Mouse (Mus musculus) heart, postnatal 0 days (tissue): ENCODE measurements around the gene Nr2f1. TPM values are rescaled to one million over a fixed set of nuclear protein-coding genes. Genes with fewer than 3 reads are reported as not detected.

Experiments
- ATAC-seq: fragments of 200-750 bp; cut with Nextera tagmentation; 2 replicates; pipeline ENCODE4 v1.8.0; 2017; ENCODE audit warnings: low read depth, moderate number of reproducible peaks, moderate library complexity; ENCODE audit not compliant: insufficient read depth
- DNase-seq: peaks from one replicate; pipeline ENCODE4 v3.0.0-alpha.2; 2016; ENCODE audit warnings: low spot score
- H3K27ac ChIP-seq: fragments of 300-500 bp; sonication (generic); 2 replicates; pipeline ENCODE4 v1.5.1; 2014; ENCODE audit warnings: low read depth, mild to moderate bottlenecking
- H3K27me3 ChIP-seq: fragments of 300-500 bp; sonication (generic); 2 replicates; pipeline ENCODE4 v1.6.1; 2014; ENCODE audit warnings: low read length, mixed read lengths; ENCODE audit not compliant: control insufficient read depth, insufficient read depth
- H3K36me3 ChIP-seq: fragments of 300-500 bp; sonication (generic); replicated peaks from 2 replicates; pipeline ENCODE4 v1.6.1; 2014; ENCODE audit warnings: low read length, mixed read lengths; ENCODE audit not compliant: control insufficient read depth, insufficient read depth
- H3K4me1 ChIP-seq: fragments of 300-500 bp; sonication (generic); 2 replicates; pipeline ENCODE4 v1.6.1; 2014; ENCODE audit warnings: antibody characterized with exemption; ENCODE audit not compliant: control insufficient read depth, insufficient read depth
- H3K4me2 ChIP-seq: fragments of 300-500 bp; sonication (generic); 2 replicates; pipeline ENCODE4 v1.6.1; 2014; ENCODE audit warnings: low read depth, mild to moderate bottlenecking, low read length, moderate library complexity
- H3K4me3 ChIP-seq: fragments of 300-500 bp; sonication (generic); 2 replicates; pipeline ENCODE4 v1.5.1; 2014; ENCODE audit warnings: low read depth, low read length
- H3K9ac ChIP-seq: fragments of 300-500 bp; sonication (generic); replicated peaks from 2 replicates; pipeline ENCODE4 v1.6.1; 2014; ENCODE audit warnings: low read depth, low read length, mixed read lengths
- H3K9me3 ChIP-seq: fragments of 300-500 bp; sonication (generic); replicated peaks from 2 replicates; pipeline ENCODE4 v1.6.1; 2016; ENCODE audit warnings: low read length; ENCODE audit not compliant: control insufficient read depth
- CTCF ChIP-seq: IDR thresholded peaks from 2 replicates; pipeline ENCODE4 v1.5.1; 2016; ENCODE audit warnings: antibody characterized with exemption, control low read depth, low read depth
- EP300 ChIP-seq: IDR thresholded peaks from 2 replicates; pipeline ENCODE4 v1.6.1; 2016; ENCODE audit warnings: antibody characterized with exemption, low read depth
- WGBS: fragments of 180-500 bp; shearing (Covaris S2); extraction: QIAGEN DNeasy Blood & Tissue Kit; methylation state at CpG from one replicate; pipeline ENCODE4 v1.1.7; 2014; 5-methylcytosine and 5-hydroxymethylcytosine counted together
- polyA plus RNA-seq: library from polyadenylated mRNA; unstranded; fragments of >200 nt; fragmentation: Nextera tagmentation; extraction: Ambion mirVana; gene quantifications from 2 replicates; pipeline ENCODE4 v1.2.1, GENCODE M21; 2015
- total RNA-seq: library from RNA; depleted of rRNA; stranded (reverse); fragments of >200 nt; gene quantifications from 2 replicates; pipeline ENCODE4 v1.2.3, GENCODE M21; 2014; ENCODE audit warnings: low replicate concordance

The Nr2f1 gene
- total and polyA plus RNA-seq, 2 experiments from 2014 or later: 2.3 to 11.6 TPM

DNA sequence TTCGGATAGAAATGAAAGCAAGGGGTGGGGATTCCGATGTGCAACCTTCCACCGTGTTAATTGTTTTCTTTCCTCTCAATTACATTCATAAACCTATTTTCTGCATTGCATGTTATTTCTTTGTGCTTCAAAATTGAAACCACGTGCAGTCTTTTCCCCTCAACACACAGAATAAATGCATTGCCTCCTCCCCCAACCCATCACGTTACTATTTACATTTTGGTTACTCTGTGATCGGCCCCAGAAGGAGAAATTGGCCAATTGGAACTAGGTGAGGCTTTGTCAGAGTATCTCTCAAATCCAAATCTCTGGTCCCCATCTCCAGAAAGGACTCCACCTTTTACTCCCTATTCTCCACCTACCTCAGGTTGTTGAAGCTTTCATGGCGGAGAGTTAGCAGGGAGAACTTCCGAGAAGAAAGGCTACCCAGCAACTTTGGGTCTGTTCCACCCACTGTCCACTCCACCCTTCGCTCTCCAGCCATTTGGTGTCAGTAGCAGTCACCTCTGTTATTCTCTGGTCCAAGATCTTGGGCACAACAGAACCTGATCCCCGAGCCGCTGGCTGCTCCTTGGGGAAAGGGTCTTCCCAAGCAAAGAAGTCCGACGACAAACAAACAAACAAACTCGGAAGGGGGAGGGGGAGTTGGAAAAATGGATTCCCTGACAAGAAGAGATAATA, 14.6 kb downstream of the Nr2f1 start:
- Histone ChIP-seq H3K9ac (no peak overlapping the region), H3K9me3 (no peaks in the 10 kb centered on the region), H3K27me3 (peaks cover 96% of the 10 kb centered on the region), H3K36me3 (no peaks in the 10 kb centered on the region), H3K4me3 (no peak overlapping the region), H3K27ac (no peak overlapping the region), H3K4me2 (no peak overlapping the region), H3K4me1 (no peaks in the 10 kb centered on the region)
- ATAC-seq (no peak), DNase-seq (no peak)
- 12% methylated on average over 14 of the region's 14 CpGs for WGBS
- no peak for TF ChIP-seq EP300

DNA sequence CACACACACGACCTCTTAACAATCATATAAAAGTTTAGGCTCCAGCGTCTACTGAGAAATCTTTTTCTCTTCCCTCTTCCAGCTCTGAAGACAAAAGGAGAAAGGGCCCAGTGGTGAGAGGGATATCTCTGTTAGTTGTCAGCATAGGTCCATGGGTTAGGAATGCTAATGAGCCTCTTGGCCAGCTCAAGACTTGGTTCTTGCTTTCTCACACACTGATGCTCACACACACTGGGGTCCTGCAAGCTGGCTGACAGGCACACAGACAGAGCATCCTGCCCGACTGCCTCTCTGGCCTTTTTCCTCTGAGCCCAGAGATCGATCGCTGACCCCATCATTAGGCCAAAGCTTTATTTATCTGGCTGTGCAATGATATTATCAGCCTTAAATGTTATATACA, 15.6 kb downstream of the Nr2f1 start:
- TF ChIP-seq EP300 (no peak), CTCF (no peak)
- WGBS: 18% methylated on average over 5 of the region's 5 CpGs
- H3K4me2 ChIP-seq: no peak overlapping the region
- H3K4me1 ChIP-seq: no peaks in the 10 kb centered on the region
- no peaks in the 10 kb centered on the region for H3K9me3 ChIP-seq
- H3K36me3 ChIP-seq: no peaks in the 10 kb centered on the region
- no peak overlapping the region for H3K4me3 ChIP-seq
- DNase-seq (no peak), ATAC-seq (no peak)
- no peak overlapping the region for H3K9ac ChIP-seq
- H3K27ac ChIP-seq: no peak overlapping the region
- H3K27me3 ChIP-seq: peaks cover 99% of the 10 kb centered on the region

GRCm38 (mm10) chr13:78183004-78183403, 16.6 kb downstream of the Nr2f1 start:
- peaks cover 100% of the 10 kb centered on the region for H3K27me3 ChIP-seq
- H3K9ac ChIP-seq: no peak overlapping the region
- H3K4me1 ChIP-seq: no peaks in the 10 kb centered on the region
- no peak overlapping the region for H3K4me3 ChIP-seq
- no peak for TF ChIP-seq EP300
- no peak for TF ChIP-seq CTCF
- no peak overlapping the region for H3K27ac ChIP-seq
- no peaks in the 10 kb centered on the region for H3K9me3 ChIP-seq
- H3K4me2 ChIP-seq: no peak overlapping the region
- DNase-seq: no peak
- H3K36me3 ChIP-seq: no peaks in the 10 kb centered on the region
- ATAC-seq: no peak
- 17% methylated on average over 5 of the region's 5 CpGs for WGBS

DNA sequence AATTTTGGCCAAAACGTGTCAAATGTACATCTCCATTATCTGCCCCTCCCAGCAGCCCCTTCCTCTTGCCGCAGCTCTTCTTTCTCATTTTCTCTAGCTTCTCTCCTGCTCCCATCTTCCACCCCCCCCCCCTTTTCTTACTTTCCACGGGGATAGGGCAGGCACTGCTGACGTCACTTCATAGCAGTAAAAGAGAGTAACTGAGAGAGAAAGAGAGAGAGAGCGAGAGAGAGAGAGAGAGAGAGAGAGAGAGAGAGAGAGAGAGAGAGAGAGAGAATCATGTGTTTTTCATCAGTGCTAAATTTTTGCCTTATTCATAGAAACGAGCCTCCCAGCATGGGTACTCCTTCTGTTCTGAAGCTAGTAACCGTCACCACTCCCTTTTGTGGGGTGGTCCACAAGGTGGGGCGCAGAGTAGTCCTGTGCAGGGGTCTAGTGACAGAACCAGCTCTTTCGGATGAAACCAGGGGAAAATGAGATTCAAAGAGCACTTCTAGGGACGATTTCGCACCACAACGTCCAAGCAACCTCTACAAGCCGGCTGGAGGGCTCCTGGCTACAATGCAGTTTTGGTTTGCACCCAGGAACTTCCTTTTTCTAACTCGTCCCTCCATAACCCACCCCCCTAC, 17.5 kb downstream of the Nr2f1 start:
- Histone ChIP-seq H3K9me3 (no peaks in the 10 kb centered on the region), H3K9ac (no peak overlapping the region), H3K4me3 (peak overlapping the region; percentile 25), H3K36me3 (no peaks in the 10 kb centered on the region), H3K4me2 (peak overlapping the region; percentile 45; the same call in 1 of the 2 replicates), H3K27ac (no peak overlapping the region), H3K4me1 (no peaks in the 10 kb centered on the region), H3K27me3 (peaks cover 98% of the 10 kb centered on the region)
- ATAC-seq (no peak), DNase-seq (no peak)
- TF ChIP-seq EP300 (no peak), CTCF (no peak)
- 5% methylated on average over 14 of the region's 14 CpGs for WGBS

GRCm38 (mm10) chr13:78181071-78181929, 18.3 kb downstream of the Nr2f1 start:
- no peak for TF ChIP-seq EP300
- TF ChIP-seq CTCF: no peak
- Histone ChIP-seq H3K9me3 (no peaks in the 10 kb centered on the region), H3K27me3 (peaks cover 98% of the 10 kb centered on the region), H3K4me1 (no peaks in the 10 kb centered on the region), H3K27ac (no peak overlapping the region), H3K36me3 (no peaks in the 10 kb centered on the region), H3K4me3 (peak overlapping the region; percentile 25), H3K4me2 (peak overlapping the region; percentile 45), H3K9ac (no peak overlapping the region)
- no peak for ATAC-seq
- 3% methylated on average over 44 of the region's 44 CpGs for WGBS
- DNase-seq: no peak
